Mouse (Mus musculus): ENCODE measurements around the gene Atxn2l.
A peak's percentile ranks its signal among the peaks of the same experiment; 100 is the strongest.

Atxn2l gene

GRCm38 (mm10) chr7:126463547-126463946 lies 39.7 kb downstream of the Atxn2l start:
- DNase-seq (ENCODE audit: low read depth, low spot score) = peak; percentile 90

- peak; percentile 96 for DNase-seq (ENCODE audit: low read depth, low spot score)
These were observed 40.2 kb downstream of the Atxn2l start, which contains the start of gene Atp2a1 for GRCm38 (mm10) chr7:126463004-126463403. TSS of gene Atp2a1 (minus strand) at chr7:126463108.

- peak; percentile 89 for DNase-seq (ENCODE audit: low read depth, low spot score)
These were observed 41.6 kb downstream of the Atxn2l start for GRCm38 (mm10) chr7:126461626-126462025.

- DNase-seq (ENCODE audit: low read depth, low spot score) = peak; percentile 73
These were observed 42.4 kb downstream of the Atxn2l start for GRCm38 (mm10) chr7:126460623-126461399.

- DNase-seq (ENCODE audit: low read depth, low spot score) = peak; percentile 95
These were observed 44.2 kb downstream of the Atxn2l start for GRCm38 (mm10) chr7:126458844-126459618.

- no peak for DNase-seq (ENCODE audit: low read depth, low spot score)
These were observed 45.0 kb downstream of the Atxn2l start for GRCm38 (mm10) chr7:126458225-126458624.

- DNase-seq (ENCODE audit: low read depth, low spot score) = peak; percentile 55
These were observed 46.6 kb downstream of the Atxn2l start for GRCm38 (mm10) chr7:126456382-126457266.

- DNase-seq (ENCODE audit: low read depth, low spot score) = peak; percentile 57
These were observed 48.0 kb downstream of the Atxn2l start for GRCm38 (mm10) chr7:126455242-126455641.

- DNase-seq (ENCODE audit: low read depth, low spot score) = peak; percentile 69
These were observed 49.4 kb downstream of the Atxn2l start for GRCm38 (mm10) chr7:126453861-126454260.

GRCm38 (mm10) chr7:126452244-126452643 lies 51.0 kb downstream of the Atxn2l start:
- no peak for DNase-seq (ENCODE audit: low read depth, low spot score)

- DNase-seq (ENCODE audit: low read depth, low spot score) = no peak
These were observed 52.6 kb downstream of the Atxn2l start for GRCm38 (mm10) chr7:126450641-126451040.

GRCm38 (mm10) chr7:126449991-126450390 lies 53.2 kb downstream of the Atxn2l start:
- no peak for DNase-seq (ENCODE audit: low read depth, low spot score)

- DNase-seq (ENCODE audit: low read depth, low spot score) = no peak
These were observed 54.8 kb downstream of the Atxn2l start for GRCm38 (mm10) chr7:126448481-126448880.

GRCm38 (mm10) chr7:126446217-126446616 lies 57.0 kb downstream of the Atxn2l start:
- no peak for DNase-seq (ENCODE audit: low read depth, low spot score)

- DNase-seq (ENCODE audit: low read depth, low spot score) = peak; percentile 51
These were observed 58.0 kb downstream of the Atxn2l start for GRCm38 (mm10) chr7:126445104-126445815.

GRCm38 (mm10) chr7:126444536-126444935 lies 58.7 kb downstream of the Atxn2l start:
- DNase-seq (ENCODE audit: low read depth, low spot score) = peak; percentile 84

- DNase-seq (ENCODE audit: low read depth, low spot score) = peak; percentile 62
These were observed 59.2 kb downstream of the Atxn2l start for GRCm38 (mm10) chr7:126443997-126444396.

Data from skeletal muscle tissue, adult 2 months (tissue).